Mouse (Mus musculus): ENCODE measurements around the gene Catsperz.

Catsperz gene

GRCm38 (mm10) chr19:6943709-6944108 lies 18.5 kb upstream of the Catsperz start:
- DNase-seq (ENCODE audit: low spot score) = no peak

DNA sequence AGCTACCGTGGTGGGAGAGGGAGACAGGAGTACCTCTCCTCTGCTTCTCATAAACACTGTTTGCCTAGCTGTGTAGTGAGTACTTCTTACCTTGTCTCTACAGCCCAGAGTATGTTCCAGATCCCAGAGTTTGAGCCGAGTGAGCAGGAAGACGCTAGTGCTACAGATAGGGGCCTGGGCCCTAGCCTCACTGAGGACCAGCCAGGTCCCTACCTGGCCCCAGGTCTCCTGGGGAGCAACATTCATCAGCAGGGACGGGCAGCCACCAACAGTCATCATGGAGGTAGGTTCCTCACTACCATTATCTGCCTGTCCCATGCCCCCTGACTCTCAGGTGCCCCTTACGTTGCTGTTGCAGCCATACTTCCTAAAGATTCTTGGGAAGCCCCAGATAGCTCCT lies 17.6 kb upstream of the Catsperz start:
- DNase-seq (ENCODE audit: low spot score) = no peak

DNA sequence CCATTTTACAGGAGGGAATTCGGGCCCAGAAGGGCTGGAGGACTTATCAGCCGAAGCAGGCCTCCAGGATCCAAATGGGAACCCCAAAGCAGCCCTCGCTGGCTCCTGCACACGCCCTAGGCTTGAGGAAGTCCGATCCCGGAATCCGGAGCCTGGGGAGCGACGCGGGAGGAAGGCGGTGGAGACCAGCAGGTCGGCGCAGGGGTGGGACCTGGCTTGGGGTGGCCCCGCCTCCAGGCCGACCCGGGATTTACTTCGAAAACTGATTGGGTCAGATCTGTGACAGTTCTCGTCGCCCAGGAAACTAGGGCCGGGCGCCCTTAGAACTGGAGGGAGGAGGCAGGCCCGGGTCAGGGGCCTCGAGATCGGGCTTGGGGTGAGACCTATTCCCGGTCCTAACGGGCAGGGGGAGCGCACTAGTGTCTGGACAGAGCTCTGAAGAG lies 17.1 kb upstream of the Catsperz start, which contains the start of gene Gpr137:
Gene Gpr137 (minus strand): TSS at position 232 of the 443 bp plus-strand sequence.
- peak; percentile 87 for DNase-seq (ENCODE audit: low spot score)

DNA sequence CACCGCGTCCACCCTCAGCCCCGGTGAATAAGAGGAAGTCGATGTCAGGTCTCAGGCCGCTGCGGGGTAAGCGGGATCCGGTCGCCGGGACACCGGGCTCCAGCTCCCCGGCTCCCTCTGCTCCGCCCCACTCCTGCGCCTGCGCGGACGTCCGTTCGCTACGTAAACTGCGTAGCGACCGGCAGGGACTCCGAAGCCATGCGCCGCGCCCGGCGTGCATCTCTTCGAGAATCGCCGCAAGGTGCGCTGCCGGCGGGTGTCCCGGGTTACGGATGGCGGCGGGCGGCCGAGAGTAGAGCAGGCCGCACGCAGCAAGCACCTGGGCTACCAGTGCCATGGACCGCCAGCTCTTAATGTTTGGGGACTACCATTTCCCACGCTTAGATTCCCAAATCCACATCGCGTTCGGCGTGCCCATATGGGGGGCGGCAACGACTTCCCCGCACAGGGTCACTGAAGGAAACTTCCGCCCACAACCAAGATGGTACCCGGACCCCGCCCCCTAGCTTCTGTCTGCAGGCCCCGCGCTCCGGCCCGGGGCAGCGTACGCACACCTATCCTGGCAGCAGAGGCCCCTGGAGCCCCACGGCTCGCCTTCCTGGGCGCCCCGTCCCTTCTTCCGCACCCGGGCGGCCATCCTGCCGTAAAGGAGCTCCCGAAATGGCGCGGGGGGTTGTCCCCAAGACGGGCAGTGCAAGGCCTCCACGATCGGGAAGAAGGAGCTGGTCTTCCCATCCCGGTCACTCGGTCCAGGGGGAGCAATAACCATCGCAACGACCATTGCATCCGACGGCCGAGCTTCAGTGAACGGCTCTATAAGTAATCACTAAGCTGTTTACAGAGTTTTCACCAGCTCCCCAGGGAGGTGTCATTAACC lies 16.4 kb upstream of the Catsperz start, which contains the start of gene Bad:
Gene Bad (plus strand): TSS at position 490 of the 877 bp plus-strand sequence.
- DNase-seq (ENCODE audit: low spot score) = peak; percentile 86

GRCm38 (mm10) chr19:6940396-6941351 lies 15.5 kb upstream of the Catsperz start:
- DNase-seq (ENCODE audit: low spot score) = no peak

DNA sequence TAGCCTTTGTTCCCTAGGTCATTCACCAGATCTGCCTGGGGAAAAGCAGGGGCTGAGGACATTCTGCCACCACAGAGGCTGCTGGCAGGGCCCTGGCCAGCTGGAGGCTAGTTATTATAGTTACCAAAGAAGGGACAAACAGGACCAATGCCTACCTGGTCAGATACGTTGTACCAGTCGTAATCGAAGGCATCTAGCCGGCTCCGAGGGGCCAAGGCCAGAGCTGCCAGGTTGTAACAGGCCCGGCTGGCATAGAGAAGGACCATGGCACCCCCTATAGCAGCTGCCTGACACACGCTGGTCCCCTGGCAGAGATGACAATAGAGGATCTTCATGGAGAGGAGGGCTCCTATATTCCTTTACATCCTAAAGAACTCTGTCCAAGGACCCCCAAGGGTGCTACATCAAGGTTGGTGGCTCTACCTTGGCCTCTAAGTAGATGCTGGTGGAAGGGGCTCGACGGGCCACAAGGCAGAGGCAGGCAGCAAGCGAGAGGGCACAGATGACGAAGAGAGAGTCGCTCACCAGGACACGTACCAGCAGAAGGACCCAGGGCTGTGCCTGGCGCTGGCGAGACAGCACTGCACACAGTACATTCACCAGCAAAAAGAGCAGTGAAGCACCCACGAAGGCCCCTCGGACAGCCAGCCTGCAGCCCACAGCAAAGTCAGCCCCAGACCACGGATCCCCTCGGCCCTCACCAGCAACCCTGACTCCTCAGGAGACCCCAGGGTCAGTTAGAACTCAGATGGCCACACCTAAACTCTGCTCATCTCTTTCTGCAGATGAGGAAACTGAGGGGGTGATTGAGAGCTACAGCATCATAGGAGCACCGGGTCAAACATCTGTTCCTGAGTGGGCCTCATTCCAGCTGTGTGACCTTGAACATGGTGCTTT lies 14.2 kb upstream of the Catsperz start:
- DNase-seq (ENCODE audit: low spot score) = no peak

DNA sequence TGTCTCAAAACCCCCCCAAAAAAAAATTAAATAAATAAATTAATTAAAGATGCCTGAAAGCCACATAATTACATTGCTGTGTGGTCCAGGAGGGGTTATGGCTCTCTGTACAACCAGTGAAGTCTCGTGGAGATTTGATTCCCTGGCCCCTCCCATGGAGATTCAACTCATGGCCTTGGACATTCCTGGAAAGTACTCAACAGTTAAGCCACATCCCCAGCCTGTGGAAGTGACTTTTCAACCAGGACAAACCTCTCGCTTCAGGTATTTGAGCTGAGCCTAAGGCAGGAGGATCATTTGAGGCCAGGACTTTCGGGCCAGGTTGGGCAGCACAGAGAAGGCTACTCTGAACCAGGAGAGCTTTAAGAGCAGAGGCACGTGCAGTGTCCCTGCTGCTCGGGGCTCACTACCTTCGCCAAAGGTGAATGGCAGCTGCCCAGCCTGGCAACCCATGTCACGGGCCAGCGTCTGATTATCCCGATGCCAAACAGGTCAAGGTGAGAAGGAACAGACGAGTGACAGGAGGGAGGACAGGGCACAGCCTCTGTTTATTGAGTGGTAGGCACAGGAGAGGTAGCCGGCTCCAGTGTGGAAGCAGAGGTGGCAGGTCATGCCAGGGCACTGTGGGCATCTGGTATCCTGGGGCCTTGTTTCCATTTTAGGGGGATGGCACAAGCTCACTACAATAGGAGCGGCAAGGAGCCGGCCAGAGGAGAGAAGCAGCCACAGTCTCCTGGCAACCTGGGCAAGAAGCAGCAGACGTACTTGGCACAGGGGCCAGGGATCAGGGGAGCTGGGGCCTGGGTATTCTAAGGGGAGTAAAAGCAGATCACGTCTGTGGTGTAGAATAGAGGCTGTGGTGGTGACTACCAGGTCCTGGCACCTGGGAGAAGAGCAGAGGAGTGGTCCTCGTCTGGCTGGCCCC lies 12.6 kb upstream of the Catsperz start:
- no peak for DNase-seq (ENCODE audit: low spot score)

GRCm38 (mm10) chr19:6936299-6936698 lies 11.1 kb upstream of the Catsperz start:
- DNase-seq (ENCODE audit: low spot score) = no peak

GRCm38 (mm10) chr19:6934195-6934977 lies 9.2 kb upstream of the Catsperz start, which contains the start of gene Kcnk4:
TSS of gene Kcnk4 (minus strand) at chr19:6934515.
- no peak for DNase-seq (ENCODE audit: low spot score)

DNA sequence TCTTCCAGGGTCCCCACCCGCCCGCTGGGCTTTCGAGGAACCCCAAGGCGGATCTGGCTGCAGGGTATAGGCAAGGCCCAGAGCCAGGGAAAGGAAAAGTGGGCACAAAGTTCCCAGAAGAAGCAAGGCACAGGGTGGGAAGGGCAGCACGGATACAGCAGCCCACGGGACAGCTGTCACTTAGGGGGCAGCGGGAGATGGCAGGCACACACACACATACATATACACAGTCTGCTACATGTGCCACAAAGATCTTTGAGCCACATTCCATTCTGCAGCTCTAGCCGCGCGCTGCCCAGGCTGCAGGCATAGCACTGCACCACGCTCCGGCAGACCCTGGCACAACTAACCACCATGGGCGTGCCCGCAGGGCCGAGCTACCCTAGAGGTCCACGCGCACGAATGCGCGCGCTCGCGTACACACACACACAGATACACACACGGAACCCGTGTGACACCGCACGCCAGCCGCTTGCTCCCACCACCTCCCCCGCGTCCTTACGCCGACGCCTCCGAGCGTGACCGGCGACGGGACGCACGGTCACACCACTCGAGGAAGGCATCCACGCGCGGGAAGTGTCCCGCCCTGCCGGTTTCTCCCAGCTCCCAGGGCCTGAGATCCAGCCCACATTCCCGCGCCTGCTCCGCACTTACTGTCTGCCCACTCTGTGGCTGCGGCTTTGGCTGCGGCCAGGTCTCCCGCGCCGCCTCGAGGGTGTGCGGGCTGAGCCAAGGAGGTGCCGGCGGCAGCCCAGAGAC lies 8.4 kb upstream of the Catsperz start:
- DNase-seq (ENCODE audit: low spot score) = no peak

- no peak for DNase-seq (ENCODE audit: low spot score)
Observed at GRCm38 (mm10) chr19:6933102-6933435, 7.9 kb upstream of the Catsperz start.

DNA sequence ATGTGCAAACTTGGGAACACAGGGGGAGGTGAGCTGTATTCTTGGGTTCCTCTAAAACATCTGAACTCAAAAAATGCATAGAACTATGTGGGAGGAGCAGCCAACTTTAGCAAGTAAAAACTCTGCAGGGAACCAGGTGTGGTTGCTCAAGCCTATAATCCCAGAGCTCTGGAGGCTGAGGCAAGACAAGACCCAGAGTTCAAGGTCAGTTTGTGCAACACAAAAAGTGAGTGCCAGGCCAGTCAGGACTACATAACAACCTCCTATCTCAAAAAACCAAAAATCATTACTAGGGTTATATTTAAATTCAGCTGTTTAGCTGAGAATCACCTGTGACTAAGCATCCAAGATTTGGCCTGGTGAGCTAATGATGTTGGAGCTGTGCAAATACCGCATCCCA lies 6.8 kb upstream of the Catsperz start:
- DNase-seq (ENCODE audit: low spot score) = no peak

DNA sequence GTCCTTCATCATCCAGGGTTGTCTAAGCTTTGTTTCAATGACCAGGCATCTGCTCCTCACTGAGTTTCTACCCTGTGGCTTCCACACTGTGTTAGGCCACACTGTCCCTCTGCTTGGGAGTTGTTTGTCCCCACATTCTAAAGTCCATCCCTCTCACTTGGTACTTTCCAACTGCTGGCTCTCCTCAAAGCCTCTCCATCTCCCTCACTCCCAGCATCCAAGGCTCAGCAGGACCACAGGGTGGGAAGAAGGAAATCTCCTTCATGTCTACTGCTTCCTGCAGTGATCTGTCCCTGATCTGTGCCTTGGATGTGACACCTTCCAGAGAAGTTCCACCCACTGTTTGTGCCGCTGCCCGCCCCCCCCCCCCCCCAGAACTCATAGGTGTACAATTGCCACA lies 5.8 kb upstream of the Catsperz start:
- no peak for DNase-seq (ENCODE audit: low spot score)

DNA sequence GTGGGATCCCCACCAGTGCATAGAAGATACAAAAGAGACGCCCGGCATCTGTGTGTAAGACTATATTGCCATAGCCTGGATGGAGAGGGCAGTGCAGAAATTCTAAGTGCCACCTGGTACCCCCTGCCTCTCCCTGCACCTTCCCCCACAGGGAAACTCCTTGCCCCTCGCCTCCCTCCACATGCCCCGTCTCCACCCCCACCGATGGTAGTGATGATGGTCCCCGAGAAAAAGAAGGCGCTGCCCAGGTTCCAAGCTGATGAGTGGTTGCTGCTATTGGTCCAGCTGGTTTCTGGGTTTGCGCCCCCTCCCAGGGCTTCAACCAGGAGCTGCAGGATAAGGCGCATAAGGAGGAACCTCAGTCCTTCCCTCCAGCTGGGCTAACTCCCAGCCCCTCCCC lies 2.9 kb upstream of the Catsperz start:
- DNase-seq (ENCODE audit: low spot score) = no peak

DNA sequence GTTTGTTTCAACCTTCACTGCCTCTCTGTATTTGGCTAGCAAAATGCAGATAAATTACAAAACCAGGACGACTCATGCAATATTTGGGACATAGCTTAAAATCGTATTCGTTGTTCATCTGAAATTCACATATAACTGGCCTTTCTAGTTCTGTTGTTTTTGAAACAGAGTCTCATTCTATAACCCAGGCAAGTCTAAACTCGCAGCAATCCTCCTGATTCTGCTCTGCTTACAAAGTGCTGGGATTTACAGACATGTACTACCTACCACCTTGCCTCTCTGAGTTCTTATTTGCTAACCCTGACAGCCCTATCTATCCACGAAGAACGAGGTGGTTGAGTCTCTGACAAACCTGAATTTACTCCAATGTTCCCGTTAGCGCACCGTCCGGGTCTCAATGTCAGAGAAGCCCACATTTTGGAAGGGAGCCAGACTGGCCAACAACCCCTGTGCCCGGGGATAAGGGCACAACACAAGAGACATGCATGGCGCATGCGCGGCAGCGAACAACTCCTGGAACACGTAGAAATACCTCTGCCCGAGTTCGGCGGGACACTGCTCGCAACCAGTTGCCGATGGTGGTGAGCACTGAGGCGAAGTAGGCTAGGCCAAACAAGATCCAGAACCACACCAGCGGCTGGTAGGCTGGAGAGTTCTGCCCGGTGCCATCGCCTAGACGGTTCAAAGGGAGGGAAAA lies 1.5 kb upstream of the Catsperz start:
- DNase-seq (ENCODE audit: low spot score) = no peak

DNA sequence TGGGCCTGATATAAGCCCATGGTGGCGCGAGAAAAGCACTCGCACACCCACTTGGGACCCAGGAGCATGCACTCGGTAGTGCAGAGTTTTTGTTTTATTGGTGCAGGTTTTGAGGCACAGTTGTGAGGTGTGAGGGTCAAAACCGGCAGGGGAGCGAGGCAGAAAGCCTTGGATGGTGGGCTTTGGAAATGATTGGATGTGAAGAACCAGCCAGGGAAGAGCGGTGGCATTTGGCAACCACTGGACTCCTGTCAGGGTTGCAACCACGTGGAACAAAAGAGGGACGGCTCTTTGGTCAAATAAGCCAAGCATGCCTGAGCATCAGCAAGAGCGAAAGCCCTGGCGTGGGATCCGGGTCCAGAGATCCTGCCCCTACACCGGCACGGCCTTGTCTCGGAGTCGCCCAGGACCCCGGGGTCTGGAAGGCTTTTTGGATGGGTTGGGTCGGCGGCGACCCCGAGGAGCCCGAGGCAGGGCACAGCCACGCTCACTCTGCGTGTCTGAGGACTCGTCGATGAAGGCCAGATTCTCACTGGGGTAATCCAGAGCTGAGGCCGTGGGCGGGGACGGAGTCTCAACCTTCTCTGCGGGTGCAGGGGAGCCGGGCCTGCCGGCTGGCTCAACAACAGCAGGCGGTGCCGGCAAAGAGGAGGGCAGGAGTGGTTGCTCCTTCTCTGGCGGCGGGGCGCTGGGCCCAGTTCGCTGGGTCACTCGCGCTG lies 590 bp upstream of the Catsperz start:
- no peak for DNase-seq (ENCODE audit: low spot score)

GRCm38 (mm10) chr19:6924461-6925306 lies 496 bp downstream of the Catsperz start:
- peak; percentile 88 for DNase-seq (ENCODE audit: low spot score)
